Mouse (Mus musculus): ENCODE data around the gene Slc30a5.
"Not testable (repeated sequence)": the region's sequence is repeated elsewhere in the genome, so short reads cannot be mapped to it uniquely, and the experiment has no call there.

Slc30a5 gene

DNA sequence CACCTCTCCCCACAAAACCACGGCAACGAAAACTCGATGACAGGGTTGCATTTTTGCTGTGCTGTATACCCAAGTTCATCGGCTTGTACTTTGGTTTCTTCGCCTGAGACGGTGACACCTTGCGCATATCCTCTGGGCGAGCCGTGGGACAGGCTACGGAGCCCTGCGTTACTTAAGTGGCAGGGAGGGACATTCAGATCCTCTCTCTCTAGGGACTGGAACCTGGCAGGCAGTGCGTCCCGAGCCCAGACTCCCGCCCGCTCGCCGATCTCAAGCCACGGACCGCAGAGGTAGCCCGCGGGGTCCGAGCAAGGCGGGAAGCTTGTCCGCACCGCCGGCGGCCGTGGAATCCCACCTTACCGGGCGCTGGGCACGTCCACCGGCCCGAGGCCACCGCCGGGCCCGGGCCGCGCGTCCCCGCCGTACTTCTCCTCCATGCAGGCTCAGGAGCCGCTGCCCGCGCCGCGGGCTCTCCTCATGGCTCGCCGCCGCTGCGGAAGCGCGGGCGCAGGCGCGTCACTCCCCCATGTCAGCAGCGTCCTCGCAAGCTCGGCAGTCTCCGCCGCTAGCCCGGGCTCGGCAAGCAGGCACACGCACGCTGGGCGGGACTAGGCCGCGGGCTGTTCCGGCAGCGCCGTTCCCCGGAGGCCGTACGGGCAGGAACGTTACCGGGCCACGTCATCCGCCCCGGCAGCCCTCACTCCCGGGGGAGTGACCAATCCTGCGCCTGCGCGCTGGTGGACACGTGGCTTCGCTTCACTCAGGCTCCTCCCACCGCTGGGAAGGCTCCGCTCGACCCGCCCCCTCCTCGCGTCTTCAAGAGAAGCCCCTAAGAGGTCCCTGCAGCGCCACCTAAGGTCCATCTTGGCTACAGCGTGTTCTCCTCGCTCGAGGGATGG, at the start of gene Slc30a5:
Gene Slc30a5 (minus strand): TSS at position 687 of the 899 bp plus-strand sequence.
- DNase-seq (ENCODE audit: low read depth in 1 of 2, low spot score in 2 of 2) = peak; percentile 95 to 99

DNA sequence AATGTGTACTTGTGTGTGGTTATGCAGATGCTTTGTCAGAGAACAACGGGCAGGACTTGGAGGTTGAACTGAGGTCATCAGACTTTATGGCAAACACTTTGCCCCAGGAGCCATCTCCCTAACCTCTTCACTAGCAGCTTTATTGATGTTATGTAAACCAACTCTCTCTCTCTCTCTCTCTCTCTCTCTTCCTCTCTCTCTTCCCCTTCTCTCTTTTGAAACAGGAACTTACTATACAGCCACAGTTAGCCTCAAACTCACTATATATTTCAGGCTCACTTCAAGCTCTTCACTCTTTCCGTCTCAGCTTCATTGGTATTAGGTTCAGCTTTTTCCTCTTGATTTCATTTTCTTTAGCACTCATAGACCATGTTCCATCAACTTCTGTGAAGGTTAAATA, 48.7 kb upstream of the Slc30a5 start:
- DNase-seq (ENCODE audit: low read depth in 1 of 2, low spot score in 2 of 2) = no peak

DNA sequence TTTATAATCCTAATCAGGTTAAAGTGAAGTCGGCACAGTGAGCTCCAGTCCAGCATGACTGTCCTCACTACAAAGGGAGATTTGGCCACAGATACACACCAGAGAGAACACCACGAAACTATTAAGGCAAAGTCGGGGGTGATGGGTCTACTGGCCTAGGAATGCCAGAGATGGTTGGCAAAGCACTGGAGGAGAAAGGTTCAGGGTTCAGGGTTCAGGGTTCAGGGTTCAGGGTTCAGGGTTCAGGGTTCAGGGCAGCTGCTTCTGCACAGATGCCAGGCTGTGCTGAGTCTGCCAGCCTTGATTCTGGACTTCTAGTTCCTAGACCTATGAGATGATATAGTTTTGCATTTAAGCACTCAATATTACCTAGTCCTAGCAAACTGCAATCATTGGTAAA, 46.6 kb upstream of the Slc30a5 start:
- DNase-seq (ENCODE audit: low read depth in 1 of 2, low spot score in 2 of 2) = no peak

DNA sequence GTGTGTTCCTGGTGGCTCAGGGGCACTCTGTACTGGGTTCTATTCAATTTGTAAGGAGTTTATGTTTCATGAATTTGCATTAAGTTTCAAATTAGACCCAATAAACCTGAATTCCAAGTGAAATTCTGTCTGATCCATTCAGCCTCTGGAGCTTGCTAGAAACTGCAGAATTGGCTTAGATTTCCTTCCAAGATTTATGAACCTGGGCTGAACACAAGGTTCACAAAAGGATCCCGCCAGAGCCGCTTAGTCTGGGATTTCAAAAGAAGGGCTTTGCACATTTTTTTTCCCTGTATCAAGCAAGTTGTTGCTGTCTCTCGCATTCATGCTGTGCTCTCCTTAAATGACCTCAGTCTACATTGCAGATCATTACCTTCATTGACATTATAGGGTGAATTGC, 46.1 kb upstream of the Slc30a5 start:
- no peak for DNase-seq (ENCODE audit: low read depth in 1 of 2, low spot score in 2 of 2)

DNA sequence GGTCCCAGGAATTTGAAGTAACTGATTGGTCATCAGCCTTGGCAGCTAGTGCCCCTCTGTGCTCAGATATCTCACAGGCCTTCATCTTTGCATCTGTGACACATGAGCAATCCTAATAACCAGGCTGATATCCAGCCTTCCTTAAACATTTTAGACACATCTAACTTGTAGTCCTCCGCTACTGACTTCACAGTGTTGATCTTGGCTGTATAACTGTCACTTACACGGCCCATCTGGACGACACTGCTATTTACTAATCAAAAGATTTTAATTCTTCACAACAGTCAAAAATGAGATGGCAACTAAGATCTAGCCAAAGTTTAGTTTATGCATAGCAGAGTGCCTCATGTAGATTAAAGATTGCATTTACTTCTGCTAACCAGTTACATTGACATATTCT, 45.0 kb upstream of the Slc30a5 start:
- no peak for DNase-seq (ENCODE audit: low read depth in 1 of 2, low spot score in 2 of 2)

DNA sequence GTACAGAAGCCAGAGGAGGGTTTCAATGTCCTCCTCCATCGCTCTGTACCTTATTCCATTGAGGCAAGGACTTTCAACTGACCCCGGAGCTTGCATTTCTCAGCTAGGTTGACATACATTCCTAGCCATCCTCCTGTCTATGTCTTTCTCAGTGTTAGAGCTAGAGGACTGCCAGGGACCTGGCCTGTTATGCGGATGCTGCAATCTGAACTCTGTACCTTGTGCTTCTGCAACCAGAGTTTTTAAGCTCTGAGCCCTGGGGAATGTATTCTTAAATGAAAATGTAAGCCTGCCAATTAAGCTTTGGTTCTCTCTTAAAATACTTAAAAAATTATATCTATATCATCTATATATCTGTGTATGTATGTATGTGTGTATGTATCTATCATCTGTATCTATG, 44.5 kb upstream of the Slc30a5 start:
- DNase-seq (ENCODE audit: low read depth in 1 of 2, low spot score in 2 of 2) = no peak

DNA sequence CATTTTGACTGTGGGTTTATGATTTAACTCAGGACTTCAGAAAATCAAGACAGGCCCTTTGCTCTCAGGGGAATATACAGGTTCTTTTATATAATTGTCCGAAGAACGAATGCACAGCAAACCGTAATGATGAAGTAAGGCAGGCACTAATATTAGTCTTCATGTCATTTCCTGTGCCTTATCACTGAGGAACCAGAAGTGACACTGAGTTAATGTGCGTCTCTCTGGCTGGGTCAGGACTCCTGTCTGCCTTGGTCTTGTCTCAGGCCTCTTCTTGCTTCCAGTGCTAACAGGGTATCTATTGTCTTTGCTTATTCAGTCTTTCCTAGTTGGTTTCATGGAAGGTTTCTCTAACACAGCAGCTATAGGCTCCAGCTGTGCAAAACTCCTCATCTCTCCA, 41.9 kb upstream of the Slc30a5 start:
- no peak for DNase-seq (ENCODE audit: low read depth in 1 of 2, low spot score in 2 of 2)

DNA sequence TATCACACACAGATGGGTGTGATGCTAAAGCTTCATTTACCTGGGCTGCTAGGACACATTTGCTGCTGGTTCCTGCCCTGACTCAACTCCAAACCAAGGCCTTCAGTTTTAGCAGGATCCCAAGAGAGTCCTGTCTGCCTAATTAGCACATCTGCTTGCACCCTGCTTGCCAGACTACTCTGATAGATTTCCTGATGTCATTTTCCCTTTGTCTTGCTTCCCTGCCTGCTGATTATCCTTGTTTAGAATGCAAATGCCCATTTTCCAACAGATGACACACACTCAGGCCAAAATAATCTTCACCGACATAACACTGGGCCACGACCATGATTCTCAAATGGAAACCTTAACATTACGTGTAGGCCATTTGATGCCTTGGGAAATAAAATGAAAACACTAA, 41.4 kb upstream of the Slc30a5 start:
- DNase-seq (ENCODE audit: low read depth in 1 of 2, low spot score in 2 of 2) = no peak

DNA sequence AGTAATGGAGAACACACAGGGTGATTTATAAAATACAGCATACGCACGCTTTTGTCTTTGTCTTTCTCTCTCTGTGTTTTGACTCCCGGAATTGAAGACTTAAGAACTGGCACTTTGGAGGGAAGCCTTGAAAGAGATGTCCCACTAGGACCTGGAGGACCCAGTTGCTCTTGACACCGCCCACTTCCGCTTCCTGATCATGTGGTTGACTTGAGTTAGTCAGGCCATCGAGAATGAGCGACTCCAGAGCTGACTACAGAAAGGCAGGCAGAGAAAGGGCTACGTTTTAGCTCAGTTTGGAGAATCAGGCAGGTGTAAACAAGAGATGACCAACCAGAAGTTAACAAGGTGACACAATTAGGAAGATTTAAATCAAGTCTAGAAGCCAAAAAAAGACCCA, 40.3 kb upstream of the Slc30a5 start:
- no peak for DNase-seq (ENCODE audit: low read depth in 1 of 2, low spot score in 2 of 2)

DNA sequence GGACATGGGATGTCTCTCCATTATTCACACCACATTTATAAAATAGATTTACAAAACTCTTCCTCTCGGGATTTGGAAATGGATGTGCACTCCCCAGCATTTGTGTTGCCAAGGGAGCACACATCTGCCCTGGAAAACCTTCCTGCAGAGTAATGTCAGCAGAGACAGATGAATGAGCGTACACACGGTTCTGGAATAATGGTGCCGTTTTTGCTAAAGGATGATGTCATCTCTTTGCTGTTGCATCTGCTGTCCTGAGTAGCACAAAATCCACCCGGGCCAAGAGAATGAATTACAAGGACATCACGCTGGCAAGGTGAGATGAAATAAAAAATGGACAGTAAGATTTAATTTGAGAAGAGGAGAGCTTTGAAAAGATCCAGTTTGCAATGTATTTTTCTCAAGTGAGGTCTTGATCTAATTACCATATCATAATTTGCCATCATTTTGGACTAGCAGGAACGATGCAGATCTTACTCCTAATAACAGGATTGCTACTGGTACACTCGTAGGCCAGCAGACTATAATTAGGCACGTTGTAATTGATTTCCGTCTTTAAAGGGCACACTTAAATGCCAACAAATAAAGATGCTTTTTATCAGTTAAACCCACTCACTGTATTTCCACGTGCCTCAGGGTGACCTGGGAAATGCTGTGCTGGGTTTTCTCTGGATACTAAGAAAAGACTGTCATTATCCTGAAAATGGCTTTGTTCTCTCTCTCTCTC, 38.4 kb upstream of the Slc30a5 start:
- no peak for DNase-seq (ENCODE audit: low read depth in 1 of 2, low spot score in 2 of 2)

DNA sequence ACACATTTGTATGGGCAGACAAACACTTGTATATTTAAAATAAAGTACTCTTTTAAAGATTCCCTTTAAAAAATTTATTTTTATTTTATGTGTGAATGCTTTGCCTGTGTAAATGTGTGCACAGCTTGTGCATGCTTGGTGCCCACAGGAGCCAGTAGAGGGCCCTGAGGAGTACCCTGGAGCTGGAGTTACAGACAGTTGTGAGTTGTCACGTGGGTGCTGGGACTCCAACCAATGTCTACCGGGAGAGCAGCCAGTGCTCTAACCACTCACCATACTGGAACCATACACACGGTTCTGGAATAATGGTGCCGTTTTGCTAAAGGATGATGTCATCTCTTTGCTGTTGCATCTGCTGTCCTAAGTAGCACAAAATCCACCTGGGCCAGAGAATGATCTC, 36.6 kb upstream of the Slc30a5 start:
- DNase-seq (ENCODE audit: low read depth in 1 of 2, low spot score in 2 of 2) = no peak

DNA sequence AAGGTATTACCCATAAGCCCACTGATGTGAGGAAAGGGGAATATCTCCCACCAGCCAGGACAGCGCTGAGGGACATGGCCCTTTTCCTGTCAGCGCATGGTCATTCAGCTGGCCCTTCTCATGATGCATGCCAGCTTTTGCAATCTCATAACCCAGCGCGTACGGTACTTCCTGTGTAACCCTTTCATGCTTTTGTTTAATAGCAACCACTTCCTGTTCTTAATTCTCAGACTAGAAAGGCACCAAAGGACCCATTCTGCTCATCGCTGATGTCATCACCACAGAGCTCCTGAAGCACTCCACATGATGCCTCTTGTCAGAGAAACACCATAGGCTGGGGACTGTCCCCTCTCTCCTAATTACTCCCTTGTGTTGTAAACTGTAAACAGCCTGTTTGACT, 33.1 kb upstream of the Slc30a5 start:
- peak; percentile 7 to 8 for DNase-seq (ENCODE audit: low read depth in 1 of 2, low spot score in 2 of 2)

DNA sequence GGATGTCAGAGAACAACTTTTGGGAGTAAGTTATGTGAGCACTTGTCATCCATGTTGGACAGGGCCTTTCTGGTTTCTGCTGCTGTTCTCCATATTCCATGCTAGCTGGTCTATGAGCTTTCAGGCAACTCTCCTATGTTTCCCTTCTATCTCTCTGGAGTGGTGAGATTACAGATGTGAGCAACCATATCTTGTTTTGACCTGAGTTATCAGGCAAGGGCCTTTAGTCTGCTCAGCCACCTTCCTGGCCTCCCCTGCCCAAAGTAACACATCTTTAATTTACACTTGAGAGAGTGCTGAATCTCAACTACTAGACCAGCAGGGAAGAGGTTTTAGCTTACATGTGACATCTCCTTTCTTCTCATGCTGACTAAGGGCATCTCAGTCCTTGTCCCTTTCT, 32.5 kb upstream of the Slc30a5 start:
- no peak for DNase-seq (ENCODE audit: low read depth in 1 of 2, low spot score in 2 of 2)

DNA sequence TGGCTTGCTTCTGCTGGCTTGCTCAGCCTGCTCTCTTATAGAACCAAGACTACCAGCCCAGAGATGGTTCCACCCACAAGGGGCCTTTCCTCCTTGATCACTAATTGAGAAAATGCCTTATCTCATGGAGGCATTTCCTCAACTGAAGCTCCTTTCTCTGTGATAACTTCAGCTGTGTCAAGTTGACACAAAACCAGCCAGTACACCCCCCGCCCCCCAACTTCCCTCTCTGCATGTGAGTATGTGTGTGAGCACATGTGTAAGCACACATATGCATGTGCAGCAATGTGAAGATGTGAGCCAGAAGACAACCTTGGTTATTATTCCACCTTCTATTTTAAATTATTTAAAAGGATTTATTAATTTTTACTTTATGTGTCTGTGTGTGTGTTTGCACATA, 30.7 kb upstream of the Slc30a5 start:
- DNase-seq (ENCODE audit: low read depth in 1 of 2, low spot score in 2 of 2) = not testable (repeated sequence)

DNA sequence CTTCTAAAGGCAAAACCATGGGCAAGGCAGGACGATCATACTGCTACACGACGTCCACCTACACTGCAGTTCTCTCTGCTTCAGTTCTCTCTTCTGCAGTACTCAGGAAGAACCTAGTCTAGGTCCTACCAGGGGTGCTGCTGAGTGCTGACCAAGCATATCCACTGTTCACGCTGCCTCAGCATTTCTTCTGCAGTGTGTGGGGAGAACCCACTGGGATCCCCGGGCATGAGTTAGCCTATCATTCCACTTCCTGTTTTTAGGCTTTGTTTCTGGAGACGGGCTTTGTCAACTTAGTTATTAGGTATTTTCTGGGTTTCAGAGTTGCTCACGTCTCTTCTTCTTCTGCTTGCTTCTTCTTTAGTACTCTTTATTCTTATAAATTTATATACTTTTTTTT, 25.9 kb upstream of the Slc30a5 start:
- no peak for DNase-seq (ENCODE audit: low read depth in 1 of 2, low spot score in 2 of 2)

DNA sequence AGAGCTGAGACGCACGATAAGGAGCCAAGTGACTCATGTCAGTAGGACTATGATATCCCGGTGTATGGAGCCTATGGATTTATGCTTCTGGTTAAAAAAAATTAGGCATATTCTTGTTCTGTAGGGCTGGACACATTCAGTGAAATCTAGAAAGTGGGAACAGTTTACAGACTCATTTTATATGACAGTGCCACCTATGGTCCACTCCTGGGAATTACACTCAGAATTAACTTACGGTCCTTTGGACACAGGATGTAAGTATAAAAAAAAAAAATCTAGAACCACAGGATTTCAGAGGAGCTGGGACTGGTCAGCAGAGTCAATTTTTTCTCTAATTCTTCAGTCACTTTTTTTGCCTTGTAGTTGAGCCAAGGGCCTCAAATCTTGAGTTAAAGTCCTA, 20.9 kb upstream of the Slc30a5 start:
- no peak for DNase-seq (ENCODE audit: low read depth in 1 of 2, low spot score in 2 of 2)

DNA sequence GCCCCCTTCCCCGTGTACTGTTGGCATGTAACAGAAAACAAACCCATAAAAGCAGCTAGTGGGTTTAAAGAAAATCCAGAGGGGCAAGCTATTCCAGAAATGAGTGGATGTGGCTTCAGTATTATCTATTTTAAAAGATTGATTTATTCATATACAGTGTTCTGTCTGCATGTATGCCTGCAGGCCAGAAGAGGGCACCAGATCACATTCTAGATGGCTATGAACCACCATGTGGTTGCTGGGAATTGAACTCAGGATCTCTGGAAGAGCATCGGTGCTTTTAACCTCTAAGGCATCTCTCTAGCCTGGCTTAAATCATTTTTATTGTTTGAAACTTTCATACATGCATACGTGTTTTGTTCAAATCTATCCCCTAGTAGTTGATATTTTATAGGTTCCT, 19.9 kb upstream of the Slc30a5 start:
- DNase-seq (ENCODE audit: low read depth in 1 of 2, low spot score in 2 of 2) = no peak

DNA sequence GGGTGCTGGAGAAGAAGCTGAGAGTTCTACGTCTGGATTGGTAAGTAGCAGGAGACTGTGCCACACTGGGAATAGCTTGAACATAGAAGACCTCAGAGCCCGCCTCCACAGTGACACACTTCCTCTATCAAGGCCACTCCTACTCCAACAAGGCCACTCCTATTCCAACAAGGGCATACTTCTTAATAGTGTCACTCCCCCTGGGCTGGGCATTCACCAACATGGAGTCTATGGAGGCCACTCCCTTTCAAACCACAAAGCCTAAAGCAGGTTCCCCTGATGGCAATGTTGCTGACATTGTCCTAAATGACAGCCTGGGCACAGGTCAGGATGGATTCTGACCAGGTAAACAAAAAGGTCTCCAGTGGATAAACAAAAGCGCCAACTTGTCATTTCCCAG, 15.9 kb upstream of the Slc30a5 start:
- DNase-seq (ENCODE audit: low read depth in 1 of 2, low spot score in 2 of 2) = no peak

DNA sequence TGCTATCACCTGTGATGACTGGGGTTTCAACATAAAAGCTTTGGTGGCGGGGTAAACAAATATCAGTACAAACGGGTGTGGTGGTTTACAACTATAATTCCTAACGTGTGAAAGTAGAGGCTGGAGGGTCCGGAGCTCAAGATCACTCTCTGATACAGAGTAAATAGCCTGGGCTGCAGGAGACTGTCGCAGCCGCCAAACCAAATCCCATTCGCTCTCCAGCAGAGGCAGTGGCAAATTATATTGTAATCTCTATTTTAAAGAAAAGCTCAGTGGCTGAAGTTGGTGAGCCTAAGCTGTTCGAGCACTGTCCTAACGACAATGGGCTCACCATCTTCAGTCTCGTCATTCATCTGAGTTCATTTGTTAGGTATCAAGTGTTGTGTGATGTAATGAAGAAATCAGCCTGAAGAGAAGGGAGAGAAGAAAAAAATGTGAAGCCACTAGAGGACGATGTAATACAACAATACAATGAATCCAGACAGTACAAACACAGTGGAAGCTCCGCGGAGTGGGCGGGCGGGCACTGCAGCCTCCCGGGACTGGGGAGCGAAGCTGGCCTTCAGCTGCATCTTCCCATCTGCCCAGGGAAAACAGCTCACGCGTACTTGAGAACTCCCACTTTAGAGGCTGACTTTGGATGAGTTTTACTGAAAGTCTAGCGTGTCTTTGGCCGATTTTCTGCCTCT, 13.8 kb upstream of the Slc30a5 start:
- DNase-seq (ENCODE audit: low read depth in 1 of 2, low spot score in 2 of 2) = no peak

DNA sequence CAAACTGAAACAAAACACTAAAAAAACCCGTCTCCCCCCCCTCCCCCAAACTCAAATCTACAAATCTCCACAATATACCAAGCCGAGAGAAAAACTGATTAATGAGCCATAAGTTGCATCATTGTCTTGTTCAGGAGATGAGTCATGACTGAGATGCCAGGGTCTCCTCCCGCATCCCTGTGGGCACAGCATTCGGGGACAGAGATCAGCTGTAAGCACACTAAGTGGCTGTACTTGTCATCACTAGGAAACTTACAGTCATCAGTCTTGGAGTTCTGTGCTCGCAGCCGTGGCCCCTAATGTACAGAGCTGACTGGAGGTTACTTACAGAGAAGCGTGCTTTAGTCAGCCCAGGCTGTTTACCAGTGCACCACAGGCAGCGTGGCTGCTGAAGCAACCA, 13.0 kb upstream of the Slc30a5 start:
- no peak for DNase-seq (ENCODE audit: low read depth in 1 of 2, low spot score in 2 of 2)

DNA sequence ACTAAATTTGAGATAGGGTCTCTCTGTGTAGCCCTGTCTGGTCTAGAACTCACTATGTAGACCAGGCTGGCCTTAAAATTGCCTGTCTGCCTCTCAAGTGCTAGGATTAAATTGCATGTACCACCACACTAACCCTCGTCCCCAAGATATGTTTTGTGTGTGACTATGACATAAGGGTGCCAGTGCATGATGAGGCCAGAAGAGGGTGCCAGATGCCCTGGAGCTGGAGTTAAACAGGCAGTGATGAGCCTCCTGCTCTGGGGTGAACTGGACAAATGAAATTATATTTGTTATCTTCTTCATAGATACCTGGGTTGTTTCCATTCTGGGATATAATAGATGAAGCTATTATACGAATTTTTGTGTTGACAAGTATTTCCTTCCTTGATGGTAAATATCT, 10.7 kb upstream of the Slc30a5 start:
- DNase-seq (ENCODE audit: low read depth in 1 of 2, low spot score in 2 of 2) = no peak

Data from monocyte, adult 2 months (primary cell).